Mouse (Mus musculus) CH12.LX (cell line): ENCODE measurements around the gene Folh1.

Experiments used
- CHD1 ChIP-seq: IDR thresholded peaks from 2 replicates; pipeline ENCODE4 v1.6.1; 2012; ENCODE audit warnings: low read depth, low read length, improper control_type of control experiment, inconsistent platforms
- CTCF ChIP-seq, 2 experiments: IDR thresholded peaks in 1 of 2; conservative IDR thresholded peaks in 1 of 2; 2 replicates each; pipeline ENCODE4 v1.5.1; 2011 to 2012; ENCODE audit warnings: low read depth in 2 of 2, low read length in 2 of 2, improper control_type of control experiment in 1 of 2, inconsistent platforms in 1 of 2, mild to moderate bottlenecking in 1 of 2, moderate library complexity in 1 of 2
- EP300 ChIP-seq: IDR thresholded peaks from 2 replicates; pipeline ENCODE4 v1.6.1; 2011; ENCODE audit warnings: low read length, improper control_type of control experiment
- KAT2A ChIP-seq: IDR thresholded peaks from 2 replicates; pipeline ENCODE4 v1.6.1; 2012; ENCODE audit warnings: low read length, improper control_type of control experiment, inconsistent platforms; ENCODE audit not compliant: insufficient replicate concordance
- MAZ ChIP-seq: IDR thresholded peaks from 2 replicates; pipeline ENCODE4 v1.6.1; 2012; ENCODE audit warnings: low read depth, mild to moderate bottlenecking, inconsistent platforms, low read length, improper control_type of control experiment, moderate library complexity
- NRF1 ChIP-seq: IDR thresholded peaks from 2 replicates; pipeline ENCODE4 v1.6.1; 2014; ENCODE audit warnings: low read depth, mild to moderate bottlenecking, inconsistent platforms, low read length, improper control_type of control experiment, moderate library complexity
- POLR2A ChIP-seq: IDR thresholded peaks from 2 replicates; pipeline ENCODE4 v1.6.1; 2011; ENCODE audit warnings: low read depth, mild to moderate bottlenecking, improper control_type of control experiment, low read length
- TCF12 ChIP-seq: IDR thresholded peaks from 2 replicates; pipeline ENCODE4 v1.6.1; 2014; ENCODE audit warnings: low read depth, mild to moderate bottlenecking, inconsistent platforms, low read length, improper control_type of control experiment
- USF1 ChIP-seq: IDR thresholded peaks from 2 replicates; pipeline ENCODE4 v1.6.1; 2014; ENCODE audit warnings: low read depth, mild to moderate bottlenecking, inconsistent platforms, low read length, improper control_type of control experiment
- ZNF384 ChIP-seq: IDR thresholded peaks from 2 replicates; pipeline ENCODE4 v1.6.1; 2012; ENCODE audit warnings: low read depth, low read length, improper control_type of control experiment, inconsistent platforms

GRCm38 (mm10) chr7:86771621-86772020, 4.1 kb downstream of the Folh1 start:
- TF ChIP-seq POLR2A (no peak), EP300 (no peak), USF1 (no peak), NRF1 (no peak), CTCF (conservative IDR thresholded peaks at IDR 0.05 in 1 of 2, IDR thresholded peaks at IDR 0.05 in 1 of 2; ENCODE audit: low read depth in 2 of 2, low read length in 2 of 2) (no peak), MAZ (no peak), KAT2A (no peak), ZNF384 (no peak), TCF12 (no peak), CHD1 (no peak)
